Mouse (Mus musculus) CH12.LX (cell line): ENCODE data around the gene Atxn10.

Source experiments
- CHD2 ChIP-seq: IDR thresholded peaks from 2 replicates; pipeline ENCODE4 v1.6.1; 2011; ENCODE audit warnings: low read length, improper control_type of control experiment
- CTCF ChIP-seq, 2 experiments: IDR thresholded peaks in 1 of 2; conservative IDR thresholded peaks in 1 of 2; 2 replicates each; pipeline ENCODE4 v1.5.1; 2011 to 2012; ENCODE audit warnings: low read depth in 2 of 2, low read length in 2 of 2, improper control_type of control experiment in 1 of 2, inconsistent platforms in 1 of 2, mild to moderate bottlenecking in 1 of 2, moderate library complexity in 1 of 2
- ETS1 ChIP-seq: conservative IDR thresholded peaks from 2 replicates; pipeline ENCODE4 v1.6.1; 2012; ENCODE audit warnings: low read depth, mild to moderate bottlenecking, inconsistent platforms, low read length, improper control_type of control experiment, moderate library complexity
- MAFK ChIP-seq: IDR thresholded peaks from 2 replicates; pipeline ENCODE4 v1.6.1; 2011; ENCODE audit warnings: low read length, improper control_type of control experiment; ENCODE audit not compliant: insufficient replicate concordance
- MAX ChIP-seq: IDR thresholded peaks from 2 replicates; pipeline ENCODE4 v1.6.1; 2011; ENCODE audit warnings: low read length, improper control_type of control experiment
- NELFE ChIP-seq: IDR thresholded peaks from 2 replicates; pipeline ENCODE4 v1.6.1; 2011; ENCODE audit warnings: low read depth, low read length, improper control_type of control experiment
- POLR2A ChIP-seq: IDR thresholded peaks from 2 replicates; pipeline ENCODE4 v1.6.1; 2011; ENCODE audit warnings: low read depth, mild to moderate bottlenecking, improper control_type of control experiment, low read length
- RAD21 ChIP-seq: IDR thresholded peaks from 2 replicates; pipeline ENCODE4 v1.6.1; 2011; ENCODE audit warnings: low read depth, mild to moderate bottlenecking, low read length, improper control_type of control experiment, moderate library complexity
- UBTF ChIP-seq: IDR thresholded peaks from 2 replicates; pipeline ENCODE4 v1.6.1; 2012; ENCODE audit warnings: low read depth, mild to moderate bottlenecking, inconsistent platforms, low read length, improper control_type of control experiment, moderate library complexity
- USF1 ChIP-seq: IDR thresholded peaks from 2 replicates; pipeline ENCODE4 v1.6.1; 2014; ENCODE audit warnings: low read depth, mild to moderate bottlenecking, inconsistent platforms, low read length, improper control_type of control experiment
- USF2 ChIP-seq: conservative IDR thresholded peaks from 2 replicates; pipeline ENCODE4 v1.6.1; 2011; ENCODE audit warnings: low read depth, low read length, improper control_type of control experiment

GRCm38 (mm10) chr15:85324426-85324825 lies 11.6 kb upstream of the Atxn10 start:
- no peak for TF ChIP-seq CTCF (conservative IDR thresholded peaks at IDR 0.05 in 1 of 2, IDR thresholded peaks at IDR 0.05 in 1 of 2; ENCODE audit: low read depth in 2 of 2, low read length in 2 of 2)
- no peak for TF ChIP-seq UBTF
- no peak for TF ChIP-seq MAX
- TF ChIP-seq POLR2A, result no peak
- TF ChIP-seq NELFE, result no peak
- no peak for TF ChIP-seq RAD21
- no peak for TF ChIP-seq ETS1
- TF ChIP-seq USF1, result no peak
- no peak for TF ChIP-seq USF2
- no peak for TF ChIP-seq MAFK
- no peak for TF ChIP-seq CHD2
